Mouse (Mus musculus): ENCODE results near the gene Cacng4.

- TF ChIP-seq CTCF (IDR thresholded peaks at IDR 0.05; ENCODE audit: low read depth), result no peak
- no peak for TF ChIP-seq EP300 (optimal IDR thresholded peaks at IDR 0.05)
These were observed 8.6 kb downstream of the Cacng4 start for GRCm38 (mm10) chr11:107785761-107786160.

All from stomach, postnatal 0 days (tissue).